Mouse (Mus musculus): ENCODE measurements at regions not wholly inside any gene's neighbourhood (a gene's known extent, or its start where the extent isn't known, plus 50 kb on each side); places are given as distances from the start of the nearest gene placed in this dataset.

DNA sequence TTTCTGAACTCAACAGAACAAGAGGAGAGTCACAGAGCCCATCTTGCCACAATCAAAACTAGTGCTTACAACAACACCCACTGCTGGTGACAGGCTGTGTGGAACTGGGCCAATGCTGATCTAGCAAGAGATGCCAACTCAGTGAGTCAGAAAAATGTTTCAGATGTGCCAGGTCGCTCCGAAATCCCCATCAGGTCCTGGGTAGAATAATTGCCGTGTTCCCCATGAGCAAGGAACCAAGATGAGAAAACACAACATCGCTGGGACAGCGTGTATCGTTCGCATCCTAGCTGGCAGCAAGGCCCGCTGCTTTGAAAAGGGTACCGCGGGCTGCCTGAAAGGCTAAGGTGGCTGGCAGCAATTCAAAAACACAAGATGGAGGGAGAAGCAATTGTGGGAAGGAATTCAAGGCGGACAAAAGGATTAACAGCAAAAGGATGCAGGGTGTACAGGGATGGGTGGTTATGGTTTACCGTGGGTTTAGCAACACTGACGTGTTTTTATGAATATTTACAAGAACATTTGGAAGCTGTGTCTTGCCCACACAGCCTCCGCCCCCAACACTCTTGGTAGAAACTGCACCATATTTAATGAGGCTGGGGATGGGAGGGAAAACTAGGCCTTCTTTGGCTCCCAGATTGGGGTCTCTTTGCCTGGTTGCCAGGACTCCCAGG is 229.7 kb upstream of the G2e3 start:
- H3K4me1 ChIP-seq: peaks cover 15% of the 10 kb centered on the region
- H3K9ac ChIP-seq: no peak overlapping the region
- no peak overlapping the region for H3K4me3 ChIP-seq
- no peaks in the 10 kb centered on the region for H3K36me3 ChIP-seq (ENCODE audit: poor library complexity, severe bottlenecking)
- peak overlapping the region; percentile 27; the same call in 1 of the 2 replicates for H3K4me2 ChIP-seq
- H3K9me3 ChIP-seq (replicated peaks): no peaks in the 10 kb centered on the region
- peak; percentile 95 for ATAC-seq
- peak overlapping the region; percentile 91 for H3K27ac ChIP-seq
- no peaks in the 10 kb centered on the region for H3K27me3 ChIP-seq
- 42% methylated on average over 14 of the region's 14 CpGs for WGBS

DNA sequence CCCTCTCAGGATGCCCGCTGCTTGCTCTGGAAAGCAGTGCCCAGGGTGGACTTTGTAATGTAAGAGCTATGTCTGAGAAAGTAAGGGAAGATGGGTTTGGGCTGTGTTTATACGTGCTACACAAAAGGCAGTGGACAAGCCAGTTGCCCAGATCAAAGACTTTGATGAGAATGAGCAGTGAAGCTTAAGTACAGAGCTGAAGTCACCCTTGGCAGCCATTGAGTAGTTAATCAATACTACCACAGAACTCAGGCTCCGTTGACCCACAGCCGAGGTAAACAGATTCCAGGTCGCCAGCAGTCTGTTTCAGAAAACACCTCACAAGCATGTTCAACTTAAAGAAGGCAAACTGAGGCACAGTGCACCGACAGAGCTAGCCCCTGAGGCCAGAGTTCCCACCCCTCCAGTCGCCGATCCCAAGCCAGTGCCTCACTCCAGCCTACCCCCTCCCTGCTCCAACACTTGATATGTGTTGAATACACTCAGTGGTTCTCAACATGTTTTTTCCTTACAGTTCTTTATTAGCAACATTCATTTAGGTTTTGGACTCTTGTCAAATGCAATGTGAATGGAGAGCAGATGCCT is 230.3 kb upstream of the G2e3 start:
- peak; percentile 90 for ATAC-seq
- Histone ChIP-seq H3K9me3 (replicated peaks) (no peaks in the 10 kb centered on the region), H3K27ac (peak overlapping the region; percentile 91), H3K27me3 (no peaks in the 10 kb centered on the region), H3K4me2 (peak overlapping the region; percentile 27; the same call in 1 of the 2 replicates), H3K4me3 (no peak overlapping the region), H3K36me3 (ENCODE audit: poor library complexity, severe bottlenecking) (no peaks in the 10 kb centered on the region), H3K9ac (no peak overlapping the region), H3K4me1 (peaks cover 15% of the 10 kb centered on the region)
- 47% methylated on average over 8 of the region's 8 CpGs for WGBS

DNA sequence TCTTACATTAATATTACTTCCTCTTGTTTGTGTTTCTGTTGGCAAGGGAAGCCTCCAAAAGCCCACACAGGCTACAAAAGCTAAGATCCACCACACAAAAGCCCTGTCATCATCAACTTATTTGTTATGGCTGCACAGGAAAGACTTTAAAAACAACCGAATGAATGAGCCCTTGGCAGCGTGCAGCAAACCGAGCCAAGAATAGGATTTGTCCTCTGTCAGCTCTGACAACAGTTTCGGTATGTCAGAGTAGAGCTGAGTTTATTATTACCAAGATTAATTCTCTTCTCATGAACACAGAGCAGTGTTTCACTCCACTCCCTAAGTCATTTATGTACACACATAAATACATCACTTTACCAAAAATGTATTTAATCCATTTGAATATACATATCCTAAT is 236.1 kb upstream of the G2e3 start:
- Histone ChIP-seq H3K4me2 (no peak overlapping the region), H3K9ac (no peak overlapping the region), H3K4me3 (no peak overlapping the region), H3K4me1 (peaks cover 9% of the 10 kb centered on the region), H3K9me3 (replicated peaks) (no peaks in the 10 kb centered on the region), H3K27me3 (no peaks in the 10 kb centered on the region), H3K27ac (no peak overlapping the region), H3K36me3 (ENCODE audit: poor library complexity, severe bottlenecking) (no peaks in the 10 kb centered on the region)
- no peak for ATAC-seq
- WGBS: 25% methylated on average over 4 of the region's 4 CpGs

DNA sequence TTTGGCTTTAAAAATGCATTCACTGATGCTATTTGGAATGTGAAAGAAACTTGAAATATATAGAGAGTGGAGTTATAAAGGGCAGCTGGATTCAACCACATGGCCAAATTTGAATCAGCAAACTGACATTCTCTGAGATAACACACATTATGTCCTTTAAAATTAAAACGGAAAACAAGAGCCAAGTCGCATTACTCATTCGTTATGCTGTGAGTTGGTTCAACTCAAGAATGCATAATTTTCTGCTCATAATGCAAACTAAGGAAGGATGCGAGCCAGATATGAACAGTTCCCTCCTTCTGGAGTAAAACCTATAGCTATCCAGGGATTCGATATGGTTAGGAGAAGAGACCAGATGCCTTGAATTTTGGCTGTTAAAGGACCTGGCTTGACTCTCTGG is 239.8 kb upstream of the G2e3 start:
- peak; percentile 55; the same call in 1 of the 2 replicates for ATAC-seq
- no peak overlapping the region for H3K4me2 ChIP-seq
- H3K4me1 ChIP-seq: peaks cover 9% of the 10 kb centered on the region
- no peaks in the 10 kb centered on the region for H3K36me3 ChIP-seq (ENCODE audit: poor library complexity, severe bottlenecking)
- 87% methylated on average over 5 of the region's 5 CpGs for WGBS
- no peaks in the 10 kb centered on the region for H3K27me3 ChIP-seq
- H3K4me3 ChIP-seq: no peak overlapping the region
- H3K9me3 ChIP-seq (replicated peaks): no peaks in the 10 kb centered on the region
- H3K27ac ChIP-seq: no peak overlapping the region
- H3K9ac ChIP-seq: no peak overlapping the region

DNA sequence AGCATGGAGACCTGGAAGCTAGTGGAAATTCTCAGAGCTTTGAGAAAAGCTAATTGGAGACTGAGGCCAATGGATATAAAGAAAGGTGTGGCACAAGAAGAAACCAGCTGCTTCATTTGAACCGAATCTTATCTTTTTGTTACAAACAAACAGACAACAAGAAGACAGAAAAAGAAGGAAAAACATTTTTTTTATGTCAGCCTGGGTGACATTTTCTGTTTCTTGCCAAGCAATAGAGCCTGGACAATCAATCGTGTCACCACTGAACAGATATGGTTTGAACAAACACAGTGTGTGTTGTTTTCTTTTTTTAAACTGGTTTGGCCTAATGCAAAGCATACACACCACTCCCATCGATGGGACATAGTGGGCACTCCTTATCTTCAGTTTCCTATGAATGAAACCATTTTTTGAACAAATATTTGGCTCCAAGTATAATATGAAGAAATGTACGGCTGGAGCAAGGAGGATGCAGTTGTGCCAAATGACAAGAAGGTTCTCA is 244.3 kb upstream of the G2e3 start:
- no peaks in the 10 kb centered on the region for H3K9me3 ChIP-seq (replicated peaks)

DNA sequence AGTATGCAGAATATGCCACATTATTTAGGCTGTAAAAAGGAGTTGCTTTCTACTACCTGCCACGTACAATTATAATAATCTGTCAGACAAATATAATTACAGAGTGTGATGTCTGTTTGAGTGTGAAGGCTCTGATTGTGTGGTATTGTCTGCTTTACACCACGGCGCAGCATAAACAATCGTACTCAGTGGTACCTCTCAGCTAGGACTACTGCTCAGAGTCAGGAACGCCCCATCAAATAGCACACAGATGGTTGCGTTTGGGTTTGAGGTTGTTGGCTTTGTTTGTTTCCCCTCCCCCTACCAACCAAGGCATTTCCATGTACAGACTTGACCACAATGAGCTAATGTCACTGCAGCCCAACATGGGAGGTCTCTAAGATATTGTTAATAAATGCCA is 246.2 kb upstream of the G2e3 start:
- 77% methylated on average over 6 of the region's 6 CpGs for WGBS
- ATAC-seq: 0 out of 2 replicates have a peak, but pooled peaks have one; percentile 45

More for the DNA sequence above, 244.3 kb upstream of the G2e3 start:
- WGBS: 90% methylated on average over 4 of the region's 4 CpGs
- Histone ChIP-seq H3K4me1 (no peaks in the 10 kb centered on the region), H3K4me2 (no peak overlapping the region), H3K36me3 (ENCODE audit: poor library complexity, severe bottlenecking) (no peaks in the 10 kb centered on the region), H3K4me3 (no peak overlapping the region), H3K27ac (no peak overlapping the region), H3K9ac (no peak overlapping the region), H3K27me3 (no peaks in the 10 kb centered on the region)
- ATAC-seq: no peak

DNA sequence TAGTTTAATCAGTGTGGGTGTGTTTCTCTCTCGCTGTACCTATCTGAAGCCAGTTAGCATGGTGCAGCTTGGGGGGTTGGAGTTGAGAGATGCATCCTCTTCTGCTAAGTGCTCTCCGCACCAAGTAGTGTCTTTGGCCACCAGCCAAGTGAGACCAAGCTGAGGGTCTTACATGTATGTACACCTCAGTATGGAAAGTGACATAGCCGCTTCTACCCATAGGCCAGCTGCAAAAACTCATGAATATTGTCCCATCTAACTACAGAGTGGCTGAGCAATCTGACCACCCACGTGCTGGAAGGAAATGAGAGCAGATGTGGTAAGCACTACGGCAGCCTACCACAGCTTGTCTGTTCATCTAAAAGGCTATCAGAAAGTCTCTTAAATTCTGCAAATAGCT is 247.0 kb upstream of the G2e3 start:
- no peak for ATAC-seq
- WGBS: 89% methylated on average over 5 of the region's 5 CpGs
- Histone ChIP-seq H3K36me3 (ENCODE audit: poor library complexity, severe bottlenecking) (no peaks in the 10 kb centered on the region), H3K9me3 (replicated peaks) (no peaks in the 10 kb centered on the region), H3K4me1 (no peaks in the 10 kb centered on the region), H3K9ac (no peak overlapping the region), H3K27me3 (no peaks in the 10 kb centered on the region), H3K4me3 (no peak overlapping the region), H3K4me2 (no peak overlapping the region), H3K27ac (no peak overlapping the region)

More for the DNA sequence above, 246.2 kb upstream of the G2e3 start:
- no peaks in the 10 kb centered on the region for H3K36me3 ChIP-seq (ENCODE audit: poor library complexity, severe bottlenecking)
- no peak overlapping the region for H3K9ac ChIP-seq
- no peak overlapping the region for H3K4me2 ChIP-seq
- H3K27me3 ChIP-seq: no peaks in the 10 kb centered on the region
- H3K27ac ChIP-seq: no peak overlapping the region
- no peak overlapping the region for H3K4me3 ChIP-seq
- no peaks in the 10 kb centered on the region for H3K4me1 ChIP-seq
- H3K9me3 ChIP-seq (replicated peaks): no peaks in the 10 kb centered on the region

DNA sequence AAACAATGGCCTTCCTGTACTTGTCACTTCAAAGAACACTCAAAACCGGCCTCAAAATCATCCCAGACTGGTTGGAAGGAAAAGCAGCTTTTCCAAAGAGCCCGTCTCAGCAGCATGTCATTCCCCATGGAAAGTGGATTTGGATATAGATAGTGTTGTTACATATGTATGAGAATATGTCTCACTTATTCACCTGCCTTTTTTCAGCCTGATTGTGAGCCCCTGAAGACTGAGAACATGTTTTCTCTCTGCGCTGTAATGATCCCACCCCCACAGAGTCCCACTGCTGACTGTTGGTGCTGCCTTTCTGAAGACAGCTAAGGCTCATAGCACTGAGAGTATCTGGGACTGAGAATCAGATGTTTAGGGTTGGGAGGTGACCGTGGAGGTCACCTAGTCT is 251.9 kb upstream of the G2e3 start:
- Histone ChIP-seq H3K27me3 (no peaks in the 10 kb centered on the region), H3K4me3 (no peak overlapping the region), H3K9ac (no peak overlapping the region), H3K27ac (no peak overlapping the region), H3K4me2 (no peak overlapping the region), H3K36me3 (ENCODE audit: poor library complexity, severe bottlenecking) (no peaks in the 10 kb centered on the region), H3K9me3 (replicated peaks) (no peaks in the 10 kb centered on the region), H3K4me1 (no peaks in the 10 kb centered on the region)
- peak; percentile 50; the same call in 1 of the 2 replicates for ATAC-seq
- WGBS: 81% methylated on average over 4 of the region's 4 CpGs

DNA sequence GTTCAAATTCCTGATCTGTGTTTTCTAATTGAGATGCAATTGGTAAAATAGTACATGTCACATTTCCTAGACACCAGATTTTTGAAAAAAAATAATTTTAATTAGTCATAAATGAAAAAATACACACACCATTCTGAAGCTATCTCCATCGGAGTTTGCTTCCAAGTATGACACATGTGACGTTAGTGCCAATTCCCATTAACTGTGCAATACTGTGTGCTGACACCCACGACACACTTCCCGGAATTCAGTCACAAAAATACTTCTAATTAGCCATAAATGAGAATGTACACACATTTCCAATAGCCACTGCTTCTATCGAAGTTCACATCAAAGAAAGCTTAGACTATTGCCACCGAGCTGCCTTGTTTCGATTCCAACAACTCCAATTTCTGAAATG is 258.5 kb upstream of the G2e3 start:
- no peak for ATAC-seq
- Histone ChIP-seq H3K27me3 (no peaks in the 10 kb centered on the region), H3K4me2 (no peak overlapping the region), H3K9ac (no peak overlapping the region), H3K4me3 (no peak overlapping the region), H3K9me3 (replicated peaks) (no peaks in the 10 kb centered on the region), H3K4me1 (no peaks in the 10 kb centered on the region), H3K36me3 (ENCODE audit: poor library complexity, severe bottlenecking) (no peaks in the 10 kb centered on the region), H3K27ac (no peak overlapping the region)
- 76% methylated on average over 7 of the region's 7 CpGs for WGBS

DNA sequence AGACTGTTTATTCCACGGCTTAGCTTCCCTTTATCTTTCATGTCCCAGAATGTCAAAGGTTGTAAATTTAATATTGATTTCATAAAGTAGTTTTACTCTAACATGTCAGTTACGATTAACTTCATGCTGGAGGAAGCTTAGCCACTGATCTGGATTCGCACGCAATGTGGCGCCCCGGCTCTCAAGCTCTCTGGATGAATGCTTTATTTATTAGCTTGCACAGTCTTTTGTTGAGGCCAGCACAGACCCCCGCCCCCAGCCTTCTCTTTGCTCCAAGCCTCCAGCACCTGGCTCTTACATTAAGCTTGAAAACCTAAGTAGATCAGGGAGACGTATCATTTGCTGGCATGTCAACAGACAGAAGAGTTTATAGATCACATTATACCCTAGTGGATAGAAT is 266.1 kb upstream of the G2e3 start:
- no peak overlapping the region for H3K4me3 ChIP-seq
- ATAC-seq: peak; percentile 70; the same call in 1 of the 2 replicates
- no peak overlapping the region for H3K4me2 ChIP-seq
- H3K9ac ChIP-seq: no peak overlapping the region
- H3K36me3 ChIP-seq (ENCODE audit: poor library complexity, severe bottlenecking): no peaks in the 10 kb centered on the region
- WGBS: 22% methylated on average over 8 of the region's 8 CpGs
- H3K27me3 ChIP-seq: no peaks in the 10 kb centered on the region
- H3K4me1 ChIP-seq: peaks cover 8% of the 10 kb centered on the region; the same call in 1 of the 2 replicates
- H3K9me3 ChIP-seq (replicated peaks): 0 out of 2 replicates have a peak, but pooled peaks cover 3% of the 10 kb centered on the region
- no peak overlapping the region for H3K27ac ChIP-seq

DNA sequence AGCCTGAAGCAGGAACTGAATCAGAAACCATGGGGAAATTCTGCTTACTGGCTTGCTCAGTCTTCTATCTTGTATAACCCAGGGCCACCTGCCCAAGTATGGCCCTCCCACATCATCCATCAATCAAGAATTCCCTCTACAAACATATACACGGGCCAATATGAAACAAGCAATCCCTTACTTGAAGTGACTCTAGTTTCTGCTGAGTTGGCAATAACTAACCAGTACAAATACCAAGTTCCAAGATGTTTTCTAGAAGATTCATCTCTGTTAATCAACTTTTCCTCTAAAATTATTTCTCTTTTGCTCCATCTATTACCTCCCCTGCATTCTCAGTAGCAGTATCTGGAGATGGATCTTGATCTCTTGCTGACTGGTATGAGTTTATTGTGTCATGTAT is 274.4 kb upstream of the G2e3 start:
- no peak overlapping the region for H3K27ac ChIP-seq
- ATAC-seq: no peak
- no peak overlapping the region for H3K4me3 ChIP-seq
- no peaks in the 10 kb centered on the region for H3K4me1 ChIP-seq
- no peaks in the 10 kb centered on the region for H3K9me3 ChIP-seq (replicated peaks)
- WGBS: 88% methylated on average over 1 of the region's 1 CpGs
- no peak overlapping the region for H3K9ac ChIP-seq
- no peak overlapping the region for H3K4me2 ChIP-seq
- H3K27me3 ChIP-seq: no peaks in the 10 kb centered on the region
- no peaks in the 10 kb centered on the region for H3K36me3 ChIP-seq (ENCODE audit: poor library complexity, severe bottlenecking)

DNA sequence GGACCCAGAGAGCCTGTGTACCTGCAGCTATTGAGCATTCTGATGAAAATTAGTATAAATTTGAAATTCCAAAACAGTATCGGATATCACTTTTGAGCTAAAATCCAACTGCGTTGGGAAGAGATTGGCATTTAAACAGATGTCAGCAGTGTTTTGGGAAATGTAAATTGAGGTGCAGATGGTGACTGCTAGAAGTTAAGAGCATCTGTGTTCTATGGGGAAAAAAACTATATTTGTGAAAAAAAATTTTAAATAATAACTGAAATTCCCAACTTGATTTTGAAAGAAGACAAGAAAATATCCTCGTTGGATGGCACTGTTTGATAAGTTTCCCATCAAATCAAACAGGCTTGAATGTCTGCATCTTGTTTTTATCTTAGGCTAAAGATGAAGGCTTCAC is 286.9 kb upstream of the G2e3 start:
- H3K27me3 ChIP-seq: no peaks in the 10 kb centered on the region
- H3K27ac ChIP-seq: no peak overlapping the region
- H3K4me3 ChIP-seq: no peak overlapping the region
- H3K9ac ChIP-seq: no peak overlapping the region
- H3K36me3 ChIP-seq (ENCODE audit: poor library complexity, severe bottlenecking): no peaks in the 10 kb centered on the region
- no peaks in the 10 kb centered on the region for H3K9me3 ChIP-seq (replicated peaks)
- no peak overlapping the region for H3K4me2 ChIP-seq
- ATAC-seq: no peak
- 89% methylated on average over 3 of the region's 3 CpGs for WGBS
- H3K4me1 ChIP-seq: 0 out of 2 replicates have a peak, but pooled peaks cover 7% of the 10 kb centered on the region
